Mouse (Mus musculus) right cerebral cortex, postnatal 25 days (tissue): Measurements from ENCODE around the gene Gpr160.
A peak's percentile ranks its signal among the peaks of the same experiment; 100 is the strongest.
"Not testable (repeated sequence)": the region's sequence is repeated elsewhere in the genome, so short reads cannot be mapped to it uniquely, and the experiment has no call there.

Source experiments
- DNase-seq: peaks from one replicate; pipeline ENCODE4 v3.0.0; 2022

Gene Gpr160

GRCm38 (mm10) chr3:30855604-30856458 is at the start of gene Gpr160:
TSS of gene Gpr160 (plus strand) at chr3:30855950.
- DNase-seq, result peak; percentile 23

- DNase-seq, result no peak
These were observed 42.9 kb upstream of the Gpr160 start for GRCm38 (mm10) chr3:30812881-30813280.

GRCm38 (mm10) chr3:30818630-30819125 is 37.1 kb upstream of the Gpr160 start:
- no peak for DNase-seq

GRCm38 (mm10) chr3:30822163-30822562 is 33.6 kb upstream of the Gpr160 start:
- DNase-seq, result no peak

GRCm38 (mm10) chr3:30826069-30826468 is 29.7 kb upstream of the Gpr160 start:
- no peak for DNase-seq

- DNase-seq, result no peak
These were observed 23.7 kb upstream of the Gpr160 start for GRCm38 (mm10) chr3:30831848-30832606.

GRCm38 (mm10) chr3:30833254-30833653 is 22.5 kb upstream of the Gpr160 start:
- DNase-seq, result no peak

- no peak for DNase-seq
These were observed 10.0 kb upstream of the Gpr160 start for GRCm38 (mm10) chr3:30845755-30846154.

GRCm38 (mm10) chr3:30847413-30847812 is 8.3 kb upstream of the Gpr160 start:
- DNase-seq, result no peak

- DNase-seq, result no peak
These were observed 4.3 kb upstream of the Gpr160 start for GRCm38 (mm10) chr3:30851422-30851821.

GRCm38 (mm10) chr3:30853596-30853995 is 2.2 kb upstream of the Gpr160 start:
- no peak for DNase-seq

- not testable (repeated sequence) for DNase-seq
These were observed 3.8 kb downstream of the Gpr160 start for GRCm38 (mm10) chr3:30859599-30859998.

GRCm38 (mm10) chr3:30860705-30861104 is 5.0 kb downstream of the Gpr160 start:
- no peak for DNase-seq

GRCm38 (mm10) chr3:30863712-30864435 is 8.1 kb downstream of the Gpr160 start:
- no peak for DNase-seq

- no peak for DNase-seq
These were observed 8.9 kb downstream of the Gpr160 start for GRCm38 (mm10) chr3:30864640-30865039.

GRCm38 (mm10) chr3:30868176-30868575 is 12.4 kb downstream of the Gpr160 start:
- no peak for DNase-seq

GRCm38 (mm10) chr3:30868625-30869024 is 12.9 kb downstream of the Gpr160 start:
- no peak for DNase-seq

- DNase-seq, result no peak
These were observed 14.2 kb downstream of the Gpr160 start for GRCm38 (mm10) chr3:30869995-30870394.

- no peak for DNase-seq
These were observed 21.0 kb downstream of the Gpr160 start for GRCm38 (mm10) chr3:30876709-30877108.

GRCm38 (mm10) chr3:30887449-30887848 is 31.7 kb downstream of the Gpr160 start:
- no peak for DNase-seq

GRCm38 (mm10) chr3:30889014-30889413 is 33.3 kb downstream of the Gpr160 start:
- no peak for DNase-seq

GRCm38 (mm10) chr3:30896721-30897120 is 41.0 kb downstream of the Gpr160 start:
- no peak for DNase-seq

GRCm38 (mm10) chr3:30899407-30899806 is 43.7 kb downstream of the Gpr160 start:
- no peak for DNase-seq
